Mouse (Mus musculus): ENCODE measurements at regions not wholly inside any gene's neighbourhood (a gene's known extent, or its start where the extent isn't known, plus 50 kb on each side); places are given as distances from the start of the nearest gene placed in this dataset.

DNA sequence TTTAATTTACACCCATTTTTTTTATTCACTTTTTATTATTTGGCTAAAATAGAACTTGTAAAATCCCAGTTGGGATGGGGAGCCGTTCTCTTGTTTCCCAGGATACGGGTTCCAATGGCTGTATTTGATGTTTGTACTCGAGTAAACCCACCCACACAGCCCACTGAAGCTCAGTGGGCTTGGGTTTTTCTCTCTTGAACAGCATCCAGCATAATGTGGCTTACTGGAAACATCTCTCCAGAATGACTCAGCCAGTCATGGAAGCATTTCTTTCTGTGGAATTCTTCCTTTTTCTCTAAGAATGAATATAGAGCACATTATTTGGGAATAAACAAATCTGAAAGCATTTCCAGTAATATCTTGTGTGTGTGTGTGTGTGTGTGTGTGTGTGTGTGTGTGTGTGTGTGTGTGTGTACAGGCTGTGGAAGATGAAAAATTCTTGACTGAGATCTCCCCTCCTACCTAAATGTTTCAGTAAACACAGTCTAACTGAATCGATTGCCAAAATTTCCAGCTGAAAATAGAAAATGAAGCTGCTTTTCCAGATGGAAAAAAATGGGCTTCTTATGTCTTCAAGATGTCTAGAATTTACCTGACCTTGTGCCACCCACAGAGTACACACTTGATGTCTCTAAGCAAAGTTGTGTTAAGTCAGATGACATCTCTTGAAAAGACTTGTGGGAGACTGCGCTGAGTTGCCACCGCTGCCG is 205.3 kb upstream of the Krr1 start:
- no peak overlapping the region for H3K4me3 ChIP-seq (ENCODE audit: insufficient read depth, low read length)
- H3K27ac ChIP-seq (ENCODE audit: insufficient read depth, low read length), result no peak overlapping the region
- no peaks in the 10 kb centered on the region for H3K4me1 ChIP-seq (ENCODE audit: control insufficient read depth, insufficient read depth, low read length)
- TF ChIP-seq POLR2A (IDR thresholded peaks at IDR 0.05; ENCODE audit: extremely low read depth, insufficient read depth, low read length), result no peak
- TF ChIP-seq CTCF (IDR thresholded peaks at IDR 0.05; ENCODE audit: extremely low read depth, insufficient read depth, low read length), result no peak

DNA sequence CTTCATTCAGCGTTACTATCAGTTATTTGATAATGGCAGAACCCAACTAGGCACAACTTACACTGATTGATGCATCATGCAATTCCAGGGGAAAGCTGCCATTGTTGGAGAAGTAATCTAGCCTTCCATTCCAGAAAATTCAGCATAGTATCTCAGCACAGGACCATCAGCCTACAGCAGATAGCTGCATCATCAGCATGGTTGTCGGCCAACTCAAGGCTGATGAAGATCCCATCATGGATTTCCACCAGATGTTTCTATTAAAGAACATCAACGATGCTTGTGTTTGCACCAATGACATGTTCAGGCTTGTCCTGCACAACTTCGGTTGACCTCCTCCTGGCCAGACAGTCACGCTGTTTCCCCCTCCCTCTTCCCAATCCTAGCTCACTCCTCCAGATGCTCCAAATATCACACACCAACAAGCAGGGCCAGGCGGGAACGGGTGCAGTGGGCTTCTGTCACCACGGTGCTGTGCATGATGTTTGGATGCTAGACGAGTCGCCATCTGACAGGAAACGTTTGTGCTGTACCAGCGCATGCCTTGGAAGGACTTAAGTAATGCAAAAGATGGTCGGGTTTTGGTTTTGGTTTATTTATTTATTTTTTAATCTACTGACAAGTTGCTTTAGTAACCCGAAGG is 204.5 kb upstream of the Krr1 start:
- no peak overlapping the region for H3K27ac ChIP-seq (ENCODE audit: insufficient read depth, low read length)
- no peak for TF ChIP-seq POLR2A (IDR thresholded peaks at IDR 0.05; ENCODE audit: extremely low read depth, insufficient read depth, low read length)
- no peak for TF ChIP-seq CTCF (IDR thresholded peaks at IDR 0.05; ENCODE audit: extremely low read depth, insufficient read depth, low read length)
- H3K4me1 ChIP-seq (ENCODE audit: control insufficient read depth, insufficient read depth, low read length), result no peaks in the 10 kb centered on the region
- H3K4me3 ChIP-seq (ENCODE audit: insufficient read depth, low read length), result no peak overlapping the region

DNA sequence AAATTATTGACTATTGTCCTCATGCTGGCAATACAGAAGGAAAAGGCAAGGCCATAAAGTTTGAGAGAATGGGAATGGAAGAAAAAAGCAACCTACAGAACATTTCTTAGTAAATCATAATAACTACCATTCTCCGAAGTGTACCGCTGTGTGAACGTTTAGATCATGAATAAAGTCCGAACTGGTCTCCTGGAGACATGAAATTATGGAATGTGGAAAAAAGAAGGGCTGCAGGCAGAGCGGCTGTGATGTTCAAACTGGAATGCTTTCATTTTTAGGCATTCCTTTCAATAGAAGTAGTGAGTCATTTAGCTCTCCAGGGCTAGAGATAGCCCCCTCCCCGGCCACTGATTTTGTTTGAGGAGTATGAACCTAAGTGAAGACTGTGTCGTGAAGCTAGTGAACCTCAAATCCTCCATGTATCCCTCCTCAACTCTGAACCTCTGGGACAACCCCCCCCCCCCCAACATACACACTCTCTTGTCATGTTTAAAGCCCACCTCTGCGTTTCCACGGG is 202.9 kb upstream of the Krr1 start:
- Histone ChIP-seq H3K4me1 (ENCODE audit: control insufficient read depth, insufficient read depth, low read length) (no peaks in the 10 kb centered on the region), H3K4me3 (ENCODE audit: insufficient read depth, low read length) (no peak overlapping the region), H3K27ac (ENCODE audit: insufficient read depth, low read length) (no peak overlapping the region)
- TF ChIP-seq POLR2A (IDR thresholded peaks at IDR 0.05; ENCODE audit: extremely low read depth, insufficient read depth, low read length) (no peak), CTCF (IDR thresholded peaks at IDR 0.05; ENCODE audit: extremely low read depth, insufficient read depth, low read length) (no peak)

DNA sequence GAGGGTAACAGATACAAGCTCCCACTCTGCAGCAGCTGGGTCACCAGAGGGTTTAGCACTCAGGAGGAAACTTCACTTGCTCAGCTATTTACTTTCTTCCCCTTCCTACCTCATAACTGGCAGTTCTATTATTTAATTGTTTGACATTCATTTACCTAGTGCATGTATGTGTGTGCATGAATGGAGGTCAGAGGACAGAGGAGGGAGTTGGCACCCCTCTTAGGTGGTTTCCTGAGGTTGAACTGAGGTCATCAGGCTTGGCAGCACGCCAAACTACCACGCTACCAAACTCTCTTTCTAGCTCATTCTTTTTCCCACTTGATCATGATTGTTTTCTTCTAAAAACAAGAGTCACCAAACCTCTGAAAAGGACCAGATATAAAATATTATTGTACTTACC is 202.4 kb upstream of the Krr1 start:
- Histone ChIP-seq H3K4me3 (ENCODE audit: insufficient read depth, low read length) (no peak overlapping the region), H3K27ac (ENCODE audit: insufficient read depth, low read length) (no peak overlapping the region), H3K4me1 (ENCODE audit: control insufficient read depth, insufficient read depth, low read length) (no peaks in the 10 kb centered on the region)
- TF ChIP-seq CTCF (IDR thresholded peaks at IDR 0.05; ENCODE audit: extremely low read depth, insufficient read depth, low read length) (no peak), POLR2A (IDR thresholded peaks at IDR 0.05; ENCODE audit: extremely low read depth, insufficient read depth, low read length) (no peak)

DNA sequence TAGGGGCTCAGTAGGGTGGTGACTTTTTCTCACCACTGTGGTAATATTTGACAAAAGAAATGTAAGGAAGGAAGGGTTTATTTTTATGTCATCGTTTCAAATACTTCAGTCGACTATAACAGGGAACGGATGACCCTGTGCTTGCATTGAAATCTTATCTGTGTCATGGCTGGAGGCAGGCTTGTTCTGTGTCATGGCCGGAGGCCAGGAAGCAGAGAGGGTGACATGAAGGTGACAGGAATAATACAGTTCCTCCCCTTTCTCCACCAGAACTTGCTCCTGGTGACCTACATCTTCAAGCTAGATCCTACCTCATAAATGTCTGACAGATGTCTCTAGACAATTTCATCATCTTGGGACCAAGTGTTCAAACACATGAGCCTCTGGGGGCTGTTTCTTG is 201.5 kb upstream of the Krr1 start:
- Histone ChIP-seq H3K4me3 (ENCODE audit: insufficient read depth, low read length) (no peak overlapping the region), H3K27ac (ENCODE audit: insufficient read depth, low read length) (no peak overlapping the region), H3K4me1 (ENCODE audit: control insufficient read depth, insufficient read depth, low read length) (no peaks in the 10 kb centered on the region)
- TF ChIP-seq POLR2A (IDR thresholded peaks at IDR 0.05; ENCODE audit: extremely low read depth, insufficient read depth, low read length), result no peak
- TF ChIP-seq CTCF (IDR thresholded peaks at IDR 0.05; ENCODE audit: extremely low read depth, insufficient read depth, low read length), result no peak

DNA sequence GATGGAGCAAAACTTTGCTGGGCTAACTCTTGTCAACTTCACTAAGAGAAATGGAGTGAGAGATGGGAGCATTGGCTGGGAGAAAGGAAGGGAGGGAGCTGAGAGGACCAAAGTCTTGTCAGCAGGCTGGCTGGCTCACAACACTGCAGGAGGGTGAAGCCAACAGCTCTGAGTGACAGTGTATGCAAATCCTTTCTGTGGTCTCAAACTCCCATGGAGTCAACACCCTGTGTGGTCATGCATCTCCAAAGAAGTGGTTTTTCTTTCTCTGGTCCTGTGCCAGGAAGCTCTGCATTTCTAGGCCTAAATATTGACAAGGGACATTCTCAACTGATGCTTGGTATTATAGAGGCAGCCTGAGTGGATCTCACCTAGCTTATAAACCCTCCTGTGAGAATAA is 194.9 kb upstream of the Krr1 start:
- H3K4me1 ChIP-seq (ENCODE audit: control insufficient read depth, insufficient read depth, low read length), result no peaks in the 10 kb centered on the region
- H3K4me3 ChIP-seq (ENCODE audit: insufficient read depth, low read length), result no peak overlapping the region
- H3K27ac ChIP-seq (ENCODE audit: insufficient read depth, low read length), result no peak overlapping the region
- no peak for TF ChIP-seq CTCF (IDR thresholded peaks at IDR 0.05; ENCODE audit: extremely low read depth, insufficient read depth, low read length)
- TF ChIP-seq POLR2A (IDR thresholded peaks at IDR 0.05; ENCODE audit: extremely low read depth, insufficient read depth, low read length), result no peak

DNA sequence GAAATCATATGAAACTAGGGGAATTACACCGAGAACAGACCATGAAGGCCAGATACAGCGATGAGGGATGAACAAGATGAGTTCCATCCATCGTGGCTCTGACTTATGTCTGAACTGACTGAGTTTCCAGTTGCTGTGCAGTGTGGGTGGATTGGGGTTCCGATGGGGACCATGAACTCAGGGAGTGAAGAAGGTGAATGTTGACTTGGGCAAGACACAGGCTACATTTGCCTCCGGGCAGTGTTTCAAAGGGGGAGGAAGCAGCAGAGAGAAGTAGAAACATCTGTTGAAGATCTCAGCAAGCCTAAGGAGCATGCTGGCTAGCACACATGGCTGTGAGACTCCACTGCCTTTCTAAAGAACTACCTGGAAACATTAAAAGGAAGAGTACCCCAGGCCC is 194.4 kb upstream of the Krr1 start:
- no peak overlapping the region for H3K27ac ChIP-seq (ENCODE audit: insufficient read depth, low read length)
- TF ChIP-seq POLR2A (IDR thresholded peaks at IDR 0.05; ENCODE audit: extremely low read depth, insufficient read depth, low read length) (no peak), CTCF (IDR thresholded peaks at IDR 0.05; ENCODE audit: extremely low read depth, insufficient read depth, low read length) (no peak)

DNA sequence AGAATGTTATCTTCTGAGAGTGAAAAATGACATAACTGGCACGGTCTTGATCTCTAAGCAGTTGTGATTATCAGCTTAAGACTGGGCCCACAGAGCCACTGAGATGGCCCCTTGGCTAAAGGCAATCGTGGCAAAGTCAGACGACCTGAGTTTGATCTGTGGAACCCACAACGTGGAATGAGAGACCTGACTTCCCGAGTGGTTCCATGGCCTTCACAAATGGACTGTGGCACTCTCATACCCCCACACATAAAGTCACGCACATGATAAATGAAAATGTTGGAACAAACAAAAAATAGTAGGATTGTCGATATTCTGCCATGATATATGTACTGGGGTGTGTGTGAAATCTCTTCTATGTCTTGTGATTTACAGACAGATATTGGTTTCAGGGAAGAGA is 192.5 kb upstream of the Krr1 start:
- Histone ChIP-seq H3K4me3 (ENCODE audit: insufficient read depth, low read length) (no peak overlapping the region), H3K4me1 (ENCODE audit: control insufficient read depth, insufficient read depth, low read length) (no peaks in the 10 kb centered on the region), H3K27ac (ENCODE audit: insufficient read depth, low read length) (no peak overlapping the region)
- no peak for TF ChIP-seq POLR2A (IDR thresholded peaks at IDR 0.05; ENCODE audit: extremely low read depth, insufficient read depth, low read length)
- TF ChIP-seq CTCF (IDR thresholded peaks at IDR 0.05; ENCODE audit: extremely low read depth, insufficient read depth, low read length), result no peak

More for the DNA sequence above, 194.4 kb upstream of the Krr1 start:
- Histone ChIP-seq H3K4me1 (ENCODE audit: control insufficient read depth, insufficient read depth, low read length) (no peaks in the 10 kb centered on the region), H3K4me3 (ENCODE audit: insufficient read depth, low read length) (no peak overlapping the region)

DNA sequence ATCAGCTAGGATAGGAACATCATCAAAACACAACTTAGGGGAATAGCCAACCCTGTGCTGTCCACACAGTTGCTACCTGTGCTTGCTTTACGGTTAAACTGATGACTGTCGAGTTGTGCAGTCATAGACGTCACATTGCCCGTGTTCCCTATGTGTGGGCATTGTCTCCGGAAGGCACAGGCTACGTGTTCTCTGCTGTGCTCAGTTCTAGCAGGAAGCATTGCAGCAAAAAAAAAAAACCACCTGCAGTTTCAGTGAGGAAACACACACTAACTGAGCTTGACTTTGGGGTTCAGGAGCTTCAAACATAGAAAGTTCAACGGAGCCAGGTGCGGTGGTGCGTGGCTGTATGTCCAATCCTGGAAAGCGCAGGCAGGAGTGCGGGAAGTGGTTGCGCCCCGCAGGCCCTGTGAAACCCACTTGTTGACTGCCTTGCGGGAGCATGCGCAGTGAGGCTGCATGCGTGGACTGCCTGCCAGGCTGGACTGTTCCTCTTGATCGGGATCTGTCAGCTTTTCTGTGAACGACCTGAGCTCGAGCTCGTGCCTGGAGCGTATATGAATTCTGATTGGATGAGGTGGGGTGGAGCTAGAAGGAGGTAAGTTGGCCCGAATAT is 190.2 kb upstream of the Krr1 start:
- Histone ChIP-seq H3K4me1 (ENCODE audit: control insufficient read depth, insufficient read depth, low read length) (no peaks in the 10 kb centered on the region), H3K4me3 (ENCODE audit: insufficient read depth, low read length) (no peak overlapping the region), H3K27ac (ENCODE audit: insufficient read depth, low read length) (no peak overlapping the region)
- TF ChIP-seq CTCF (IDR thresholded peaks at IDR 0.05; ENCODE audit: extremely low read depth, insufficient read depth, low read length), result no peak
- TF ChIP-seq POLR2A (IDR thresholded peaks at IDR 0.05; ENCODE audit: extremely low read depth, insufficient read depth, low read length), result no peak
